Mouse (Mus musculus) urinary bladder, adult 2 months (tissue): Measurements from ENCODE around the gene 3110082I17Rik. TPM values are rescaled to one million over a fixed set of nuclear protein-coding genes. Genes with fewer than 3 reads are reported as not detected.

Experiments used
- DNase-seq: peaks from one replicate; pipeline ENCODE4 v3.0.0; 2022; ENCODE audit warnings: low spot score
- polyA plus RNA-seq: library from polyadenylated mRNA; depleted of rRNA; stranded (reverse); fragments of >200 nt; gene quantifications from 2 replicates; pipeline ENCODE4 v1.2.3, GENCODE M21; 2012

The 3110082I17Rik gene
- polyA plus RNA-seq, 1 experiment = 13.9 TPM

GRCm38 (mm10) chr5:139418633-139419032 is 41.7 kb downstream of the 3110082I17Rik start:
- no peak for DNase-seq

GRCm38 (mm10) chr5:139418110-139418509 is 42.2 kb downstream of the 3110082I17Rik start:
- DNase-seq = no peak

GRCm38 (mm10) chr5:139417480-139417879 is 42.8 kb downstream of the 3110082I17Rik start:
- DNase-seq = no peak

GRCm38 (mm10) chr5:139416942-139417341 is 43.4 kb downstream of the 3110082I17Rik start:
- no peak for DNase-seq

- DNase-seq = no peak
Measured at GRCm38 (mm10) chr5:139415001-139415400, 45.3 kb downstream of the 3110082I17Rik start.

- DNase-seq = no peak
Measured at GRCm38 (mm10) chr5:139413545-139413944, 46.8 kb downstream of the 3110082I17Rik start.

GRCm38 (mm10) chr5:139411665-139412314 is 48.5 kb downstream of the 3110082I17Rik start:
- no peak for DNase-seq

GRCm38 (mm10) chr5:139411117-139411516 is 49.2 kb downstream of the 3110082I17Rik start:
- DNase-seq = no peak

- no peak for DNase-seq
Measured at GRCm38 (mm10) chr5:139410056-139410455, 50.3 kb downstream of the 3110082I17Rik start.

- peak; percentile 45 for DNase-seq
Measured at GRCm38 (mm10) chr5:139409412-139409811, 50.9 kb downstream of the 3110082I17Rik start.

- no peak for DNase-seq
Measured at GRCm38 (mm10) chr5:139408511-139408910, 51.8 kb downstream of the 3110082I17Rik start.

- no peak for DNase-seq
Measured at GRCm38 (mm10) chr5:139407121-139407885, 53.0 kb downstream of the 3110082I17Rik start.

GRCm38 (mm10) chr5:139405953-139406352 is 54.4 kb downstream of the 3110082I17Rik start:
- no peak for DNase-seq

GRCm38 (mm10) chr5:139405478-139405877 is 54.8 kb downstream of the 3110082I17Rik start:
- DNase-seq = no peak

GRCm38 (mm10) chr5:139404801-139405401 is 55.4 kb downstream of the 3110082I17Rik start, which contains the start of gene C130050O18Rik:
Gene C130050O18Rik (plus strand): TSS chr5:139405280.
- DNase-seq = no peak

GRCm38 (mm10) chr5:139403692-139404260 is 56.6 kb downstream of the 3110082I17Rik start:
- DNase-seq = no peak

GRCm38 (mm10) chr5:139402106-139402505 is 58.2 kb downstream of the 3110082I17Rik start:
- DNase-seq = no peak

- DNase-seq = no peak
Measured at GRCm38 (mm10) chr5:139399991-139400390, 60.3 kb downstream of the 3110082I17Rik start.

GRCm38 (mm10) chr5:139398786-139399185 is 61.5 kb downstream of the 3110082I17Rik start:
- no peak for DNase-seq

- peak; percentile 79 for DNase-seq
Measured at GRCm38 (mm10) chr5:139397959-139398753, 62.2 kb downstream of the 3110082I17Rik start.

GRCm38 (mm10) chr5:139397359-139397916 is 62.9 kb downstream of the 3110082I17Rik start:
- DNase-seq = no peak
